30 mouse cellular contexts compared by ENCODE assay signal in genomic region chr4:123296148-123296534, GRCm38 (mm10). TPM values are rescaled to one million over a fixed set of nuclear protein-coding genes. Genes with fewer than 3 reads are reported as not detected.
DNase-seq lines count a peak whose midpoint lies in the region; ATAC-seq lines count a peak whose summit lies in the region.
"Had no signal": no experiment of that assay in that cellular context is flagged by ENCODE, and none has a peak within 500 bp of the region (broad histone marks: within the 10 kb centered on the region; RNA-seq: fewer than 3 reads in every experiment).

No protein-coding gene starts in this region.

- ATAC-seq in heart, embryonic 11.5 days (replicated peaks; ENCODE audit: insufficient number of reproducible peaks, low FRiP score, low TSS enrichment), result no peak
- no peak for ATAC-seq in midbrain, embryonic 11.5 days (ENCODE audit: low FRiP score)
- ATAC-seq: CD4-positive, CD25-positive, alpha-beta regulatory T cell, adult 4 months; forebrain, embryonic 15.5 days; hindbrain, embryonic 16.5 days; inflammation-experienced regulatory T-cells, adult 6 months; intestine, postnatal 0 days had no signal

- 83% methylated on average over 5 of the region's 5 CpGs for WGBS in heart, embryonic 11.5 days (ENCODE audit: insufficient replicate concordance)
- WGBS in midbrain, embryonic 11.5 days, result 88% methylated on average over 5 of the region's 5 CpGs

- peaks cover 74% of the 10 kb centered on the region for H3K36me3 ChIP-seq in heart, embryonic 11.5 days (ENCODE audit: control insufficient read depth, insufficient read depth, low read length)
- peaks cover 51% of the 10 kb centered on the region for H3K36me3 ChIP-seq in midbrain, embryonic 11.5 days (ENCODE audit: control insufficient read depth, insufficient read depth, low read length)

- peak; percentile 20 for DNase-seq in adrenal gland, adult 2 months
- no peak for DNase-seq in adrenal gland, adult 8-10 months
- peak; percentile 79 for DNase-seq in heart, adult 11 months
- no peak for DNase-seq in midbrain, embryonic 11.5 days (ENCODE audit: low spot score, missing footprints)
- no peak for DNase-seq in spleen, adult 12 weeks (ENCODE audit: low spot score)
- DNase-seq: adrenal gland, postnatal 36 days; B cell, adult 2 months; cerebellum, adult 11 months; cerebellum, adult 8-10 months; cerebellum, postnatal 14 days; embryo, embryonic 11 days; gastrocnemius, postnatal 10 days had no signal

- H3K27me3 ChIP-seq in heart, embryonic 11.5 days (ENCODE audit: control insufficient read depth, insufficient read depth, low read length), result no peaks in the 10 kb centered on the region
- no peaks in the 10 kb centered on the region for H3K27me3 ChIP-seq in midbrain, embryonic 11.5 days (ENCODE audit: control insufficient read depth, insufficient read depth, low read length)
- H3K27me3 ChIP-seq: embryonic facial prominence, embryonic 15.5 days; forebrain, embryonic 15.5 days; heart, embryonic 13.5 days had no signal

- H3K27ac ChIP-seq in heart, embryonic 11.5 days (ENCODE audit: low read depth, low read length), result no peak overlapping the region
- H3K27ac ChIP-seq in brown adipose tissue, adult 24 weeks (replicated peaks; ENCODE audit: low read depth, low read length), result 0 out of 2 replicates have a peak overlapping the region, but pooled peaks have one; percentile 8
- H3K27ac ChIP-seq in midbrain, embryonic 11.5 days (ENCODE audit: low read depth, low read length), result no peak overlapping the region
- H3K27ac ChIP-seq: embryonic facial prominence, embryonic 15.5 days; forebrain, embryonic 15.5 days; heart, embryonic 13.5 days had no signal

- H3K4me3 ChIP-seq in heart, embryonic 11.5 days (ENCODE audit: low read depth, low read length), result no peak overlapping the region
- H3K4me3 ChIP-seq in brown adipose tissue, adult 24 weeks (ENCODE audit: insufficient read depth, low read depth, low read length), result no peak overlapping the region
- H3K4me3 ChIP-seq in midbrain, embryonic 11.5 days (ENCODE audit: low read depth, low read length), result no peak overlapping the region
- H3K4me3 ChIP-seq: embryonic facial prominence, embryonic 15.5 days; erythroblast, embryonic 14.5 days; forebrain, embryonic 15.5 days; heart, embryonic 13.5 days had no signal

- H3K4me1 ChIP-seq in heart, embryonic 11.5 days (ENCODE audit: control insufficient read depth, insufficient read depth, low read length), result no peaks in the 10 kb centered on the region; the same call in 1 of the 2 replicates
- H3K4me1 ChIP-seq in brown adipose tissue, adult 24 weeks (ENCODE audit: control insufficient read depth, insufficient read depth, insufficient read length, low read length), result peaks cover 16% of the 10 kb centered on the region
- H3K4me1 ChIP-seq in midbrain, embryonic 11.5 days (ENCODE audit: control insufficient read depth, insufficient read depth, low read length), result no peaks in the 10 kb centered on the region
- H3K4me1 ChIP-seq: embryonic facial prominence, embryonic 15.5 days; forebrain, embryonic 15.5 days had no signal

- no peak overlapping the region for H3K9ac ChIP-seq in heart, embryonic 11.5 days (ENCODE audit: low read depth, low read length)
- H3K9ac ChIP-seq in midbrain, embryonic 11.5 days (ENCODE audit: low read length), result no peak overlapping the region
- H3K9ac ChIP-seq: embryonic facial prominence, embryonic 15.5 days; forebrain, embryonic 15.5 days; heart, embryonic 13.5 days had no signal

- H3K9me3 ChIP-seq in heart, embryonic 11.5 days (replicated peaks; ENCODE audit: control insufficient read depth, low read length), result no peaks in the 10 kb centered on the region
- H3K9me3 ChIP-seq in midbrain, embryonic 11.5 days (ENCODE audit: control insufficient read depth, low read length), result no peaks in the 10 kb centered on the region
- H3K9me3 ChIP-seq: embryonic facial prominence, embryonic 15.5 days; forebrain, embryonic 15.5 days; G1E; heart, embryonic 13.5 days had no signal

- H3K4me2 ChIP-seq in heart, embryonic 11.5 days, result no peak overlapping the region
- no peak overlapping the region for H3K4me2 ChIP-seq in midbrain, embryonic 11.5 days
- H3K4me2 ChIP-seq: embryonic facial prominence, embryonic 15.5 days; forebrain, embryonic 15.5 days; heart, embryonic 13.5 days had no signal

RNA-seq across cellular contexts. Expression of gene Oxct2a, which starts 27.3 kb away (rescaled TPM):
- not detected for total RNA-seq in adrenal gland, adult 2 months (2021)
- not detected in 2 replicates for polyA plus RNA-seq in adrenal gland, adult 2 months (2012; rRNA removed)
- total RNA-seq in adrenal gland, adult 8-10 months (2022), result not detected
- polyA plus RNA-seq in heart, embryonic 11.5 days (2014; fragmentation: Nextera tagmentation; extraction: Ambion mirVana), result not detected in 2 replicates
- not detected in 2 replicates for polyA plus RNA-seq in brown adipose tissue, adult 24 weeks (2012; ENCODE audit: insufficient read depth, insufficient read length, missing spikeins)
- not detected in 2 replicates for polyA plus RNA-seq in midbrain, embryonic 11.5 days (2014; fragmentation: Nextera tagmentation; extraction: Ambion mirVana)
- total RNA-seq: adrenal gland, postnatal 36 days; common myeloid progenitor, adult 5-6 weeks; heart, adult 8-10 months; heart, postnatal 36 days had no signal
- polyA plus RNA-seq: CD4-positive, CD25-positive, alpha-beta regulatory T cell, adult 4 months; embryonic facial prominence, embryonic 11.5 days; erythroblast, embryonic 14.5 days; forebrain, embryonic 11.5 days; forebrain, embryonic 15.5 days; G1E; heart, embryonic 13.5 days; heart, postnatal 0 days; hindbrain, embryonic 11.5 days; inflammation-experienced regulatory T-cells, adult 6 months had no signal

RNA-seq across cellular contexts. Expression of gene Pabpc4, which starts 34.0 kb away (rescaled TPM):
- 100 to 1,000 TPM in 1 of 2 experiments, 10 to 100 TPM in 1; 98.9 to 110 TPM for total RNA-seq in adrenal gland, adult 2 months (2021)
- polyA plus RNA-seq in adrenal gland, adult 2 months (2012; rRNA removed), result 270 and 277 TPM in 2 replicates
- 10 to 100 TPM; 82.8 to 96.1 (median 90.0) TPM for total RNA-seq in adrenal gland, adult 8-10 months (2022)
- 64.9 and 83.5 TPM in 2 replicates for polyA plus RNA-seq in heart, embryonic 11.5 days (2014; fragmentation: Nextera tagmentation; extraction: Ambion mirVana)
- polyA plus RNA-seq in brown adipose tissue, adult 24 weeks (2012; ENCODE audit: insufficient read depth, insufficient read length, missing spikeins), result 45.5 and 52.1 TPM in 2 replicates
- polyA plus RNA-seq in midbrain, embryonic 11.5 days (2014; fragmentation: Nextera tagmentation; extraction: Ambion mirVana), result 29.6 and 40.4 TPM in 2 replicates

RNA-seq across cellular contexts. Expression of gene Bmp8a, which starts 46.9 kb away (rescaled TPM):
- under 1 TPM in 1 of 2 experiments, not detected in 1; 0.21 TPM for total RNA-seq in adrenal gland, adult 2 months (2021)
- 0.17 and 0.18 TPM in 2 replicates for polyA plus RNA-seq in adrenal gland, adult 2 months (2012; rRNA removed)
- under 1 TPM in 2 of 4 experiments, not detected in 2; 0.15 to 0.17 TPM for total RNA-seq in adrenal gland, adult 8-10 months (2022)
- 0.10 TPM in 1 of 2 replicates, not detected in the other for polyA plus RNA-seq in heart, embryonic 11.5 days (2014; fragmentation: Nextera tagmentation; extraction: Ambion mirVana)
- polyA plus RNA-seq in brown adipose tissue, adult 24 weeks (2012; ENCODE audit: insufficient read depth, insufficient read length, missing spikeins), result not detected in 2 replicates
- 0.14 TPM in 1 of 2 replicates, not detected in the other for polyA plus RNA-seq in midbrain, embryonic 11.5 days (2014; fragmentation: Nextera tagmentation; extraction: Ambion mirVana)
- total RNA-seq: common myeloid progenitor, adult 5-6 weeks; heart, adult 8-10 months had no signal
- polyA plus RNA-seq: CD4-positive, CD25-positive, alpha-beta regulatory T cell, adult 4 months; erythroblast, embryonic 14.5 days; heart, postnatal 0 days; inflammation-experienced regulatory T-cells, adult 6 months had no signal

Comparison
In these comparisons a context has a peak if more than half of its experiments do, and no peak if none do; other contexts are left out.
1. DNase-seq: peak in adrenal gland, adult 2 months (single experiment) and heart, adult 11 months (single experiment); none in adrenal gland, adult 8-10 months (single experiment), midbrain, embryonic 11.5 days (single experiment) and spleen, adult 12 weeks (single experiment).